Mouse (Mus musculus) liver, postnatal 0 days (tissue): ENCODE results near the gene Olfr1197.

Experiments used
- CTCF ChIP-seq: sonication (generic); IDR thresholded peaks from 2 replicates; pipeline ENCODE4 v1.5.1; 2016; ENCODE audit warnings: antibody characterized with exemption, low read depth
- EP300 ChIP-seq: IDR thresholded peaks from 2 replicates; pipeline ENCODE4 v1.6.1; 2016; ENCODE audit warnings: antibody characterized with exemption, low read depth, mild to moderate bottlenecking

DNA sequence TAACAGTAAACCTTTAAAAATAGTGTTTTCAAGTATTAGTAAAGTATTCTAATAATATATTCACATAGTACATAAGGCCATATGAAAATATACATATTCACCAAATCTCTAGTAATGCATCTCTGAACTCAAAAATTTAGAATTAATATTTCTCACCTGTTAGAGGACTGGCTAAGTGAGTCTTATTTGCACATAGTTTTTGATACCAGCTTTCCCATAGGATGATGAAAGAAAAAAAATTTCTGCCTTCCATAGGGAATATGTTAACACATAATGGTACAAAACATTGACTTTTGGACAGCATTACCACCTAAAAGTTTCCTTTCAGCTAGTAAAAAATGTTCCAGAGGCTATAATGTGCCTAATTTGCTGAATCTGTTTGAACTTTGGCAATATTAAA is 43.1 kb downstream of the Olfr1197 start, which contains the start of gene Olfr1195:
- TF ChIP-seq CTCF, result no peak
- no peak for TF ChIP-seq EP300
